Mouse (Mus musculus) liver, embryonic 14.5 days (tissue): ENCODE data around the gene Klb. TPM values are rescaled to one million over a fixed set of nuclear protein-coding genes. Genes with fewer than 3 reads are reported as not detected.
A peak's percentile ranks its signal among the peaks of the same experiment; 100 is the strongest.

Source experiments
- ATAC-seq: fragments of 200-750 bp; cut with Nextera tagmentation; 2 replicates; pipeline ENCODE4 v1.8.0; 2017; ENCODE audit warnings: moderate number of reproducible peaks, mild to moderate bottlenecking, moderate library complexity; ENCODE audit not compliant: insufficient read depth
- DNase-seq, 3 experiments: peaks; one replicate each; pipeline ENCODE4 v3.0.0-alpha.2; 2012 to 2013; ENCODE audit warnings: low read depth in 3 of 3, low spot score in 3 of 3
- H3K27ac ChIP-seq: fragments of 300-500 bp; sonication (generic); 2 replicates; pipeline ENCODE4 v1.5.1; 2014; ENCODE audit warnings: moderate library complexity, mild to moderate bottlenecking, control low read depth, inconsistent platforms
- H3K27me3 ChIP-seq: fragments of 300-500 bp; sonication (generic); 2 replicates; pipeline ENCODE4 v1.6.1; 2014; ENCODE audit warnings: mild to moderate bottlenecking, low read length, moderate library complexity; ENCODE audit not compliant: control insufficient read depth, insufficient read depth
- H3K36me3 ChIP-seq: fragments of 300-500 bp; sonication (generic); replicated peaks from 2 replicates; pipeline ENCODE4 v1.6.1; 2014; ENCODE audit warnings: low read depth; ENCODE audit not compliant: control insufficient read depth, insufficient read depth
- H3K4me1 ChIP-seq, 2 experiments: fragments of 200-500 bp in 1 of 2; fragments of 300-500 bp in 1 of 2; sonication (generic) in 1 of 2; replicated peaks; 2 replicates each; pipeline ENCODE4 v1.6.1; 2012 to 2014; ENCODE audit warnings: antibody characterized with exemption in 1 of 2, inconsistent platforms in 1 of 2, low read length in 1 of 2; ENCODE audit not compliant: control insufficient read depth in 2 of 2, insufficient read depth in 2 of 2
- H3K4me2 ChIP-seq: fragments of 300-500 bp; sonication (generic); 2 replicates; pipeline ENCODE4 v1.6.1; 2014; ENCODE audit warnings: low read depth, mild to moderate bottlenecking, control low read depth, moderate library complexity
- H3K4me3 ChIP-seq, 2 experiments: fragments of 200-500 bp in 1 of 2; fragments of 300-500 bp in 1 of 2; sonication (generic) in 1 of 2; 2 replicates each; pipeline ENCODE4 v1.5.1; 2012 to 2014; ENCODE audit warnings: low read depth in 2 of 2, low read length in 2 of 2, mild to moderate bottlenecking in 2 of 2, control low read depth in 1 of 2, inconsistent platforms in 1 of 2, moderate library complexity in 1 of 2; ENCODE audit not compliant: insufficient read depth in 1 of 2
- H3K9ac ChIP-seq: fragments of 300-500 bp; sonication (generic); replicated peaks from 2 replicates; pipeline ENCODE4 v1.6.1; 2014; ENCODE audit warnings: mild to moderate bottlenecking, control low read depth, moderate library complexity
- H3K9me3 ChIP-seq: fragments of 300-500 bp; sonication (generic); 2 replicates; pipeline ENCODE4 v1.6.1; 2016; ENCODE audit warnings: low read length, mixed read lengths; ENCODE audit not compliant: control insufficient read depth
- CTCF ChIP-seq: IDR thresholded peaks from 2 replicates; pipeline ENCODE4 v1.5.1; 2016; ENCODE audit warnings: antibody characterized with exemption, low read depth, control low read depth
- EP300 ChIP-seq: IDR thresholded peaks from 2 replicates; pipeline ENCODE4 v1.6.1; 2016; ENCODE audit warnings: antibody characterized with exemption, low read depth
- WGBS: fragments of 180-500 bp; shearing (Covaris S2); extraction: QIAGEN DNeasy Blood & Tissue Kit; methylation state at CpG from one replicate; pipeline ENCODE4 v1.1.7; 2014; ENCODE audit not compliant: insufficient replicate concordance; 5-methylcytosine and 5-hydroxymethylcytosine counted together
- polyA plus RNA-seq, 2 experiments: library from polyadenylated mRNA; depleted of rRNA in 1 of 2; stranded (reverse) in 1 of 2; unstranded in 1 of 2; fragments of >200 nt; fragmentation: Nextera tagmentation in 1 of 2; extraction: Ambion mirVana in 1 of 2; gene quantifications; 2 replicates each; pipeline versions ENCODE4 v1.2.1 to v1.2.3; 2012 to 2014

Gene Klb
- polyA plus RNA-seq, 2 experiments: 4.6 to 8.0 TPM

GRCm38 (mm10) chr5:65385704-65386103 is 37.6 kb downstream of the Klb start:
- Histone ChIP-seq H3K27ac (no peak overlapping the region), H3K4me1 (peaks cover 7 to 11% of the 10 kb centered on the region in 2 experiments; a peak in 3 of 4 replicates), H3K4me2 (no peak overlapping the region), H3K9me3 (no peaks in the 10 kb centered on the region), H3K36me3 (peaks cover 29% of the 10 kb centered on the region), H3K9ac (no peak overlapping the region), H3K4me3 (no peak overlapping the region), H3K27me3 (no peaks in the 10 kb centered on the region)
- TF ChIP-seq CTCF (no peak), EP300 (no peak)
- WGBS: 70% methylated on average over 2 of the region's 2 CpGs
- ATAC-seq (no peak), DNase-seq (no peak)

GRCm38 (mm10) chr5:65387008-65387867 is 39.1 kb downstream of the Klb start:
- H3K4me3 ChIP-seq: no peak overlapping the region
- no peak overlapping the region for H3K27ac ChIP-seq
- no peak for DNase-seq
- no peak for TF ChIP-seq EP300
- TF ChIP-seq CTCF: no peak
- H3K9ac ChIP-seq: no peak overlapping the region
- no peak for ATAC-seq
- WGBS: 65% methylated on average over 6 of the region's 6 CpGs
- H3K4me2 ChIP-seq: no peak overlapping the region
- peaks cover 29% of the 10 kb centered on the region for H3K36me3 ChIP-seq
- no peaks in the 10 kb centered on the region for H3K9me3 ChIP-seq
- H3K4me1 ChIP-seq: peaks cover 7 to 11% of the 10 kb centered on the region in 2 experiments; a peak in 3 of 4 replicates
- H3K27me3 ChIP-seq: no peaks in the 10 kb centered on the region

- Histone ChIP-seq H3K4me1 (peaks cover 7 to 11% of the 10 kb centered on the region in 2 experiments; a peak in 3 of 4 replicates), H3K27me3 (no peaks in the 10 kb centered on the region), H3K4me3 (peak within 1 kb of the TSS; percentile 73 to 98), H3K36me3 (peaks cover 35% of the 10 kb centered on the region), H3K27ac (peak within 1 kb of the TSS; percentile 65), H3K9ac (peak within 1 kb of the TSS; percentile 96), H3K9me3 (no peaks in the 10 kb centered on the region), H3K4me2 (peak within 1 kb of the TSS; percentile 84)
- ATAC-seq (peak; percentile 94), DNase-seq (peak; percentile 95 to 96 (median 96))
- under 1% methylated on average over 83 of the region's 83 CpGs for WGBS
- TF ChIP-seq CTCF (0 out of 2 replicates have a peak, but pooled peaks have one; percentile 0), EP300 (0 out of 2 replicates have a peak, but pooled peaks have one; percentile 16)
These were observed 42.8 kb downstream of the Klb start, which contains the start of the genes Rpl9 and Lias for GRCm38 (mm10) chr5:65390648-65391644. Gene Rpl9 (minus strand): TSS chr5:65391444. Gene Lias (plus strand): TSS chr5:65391497.

GRCm38 (mm10) chr5:65391753-65392152 is 43.6 kb downstream of the Klb start:
- peaks cover 35% of the 10 kb centered on the region for H3K36me3 ChIP-seq
- peak; percentile 51; the same call in 1 of the 2 replicates for ATAC-seq

More at GRCm38 (mm10) chr5:65391753-65392152, 43.6 kb downstream of the Klb start:
- H3K4me1 ChIP-seq: peaks cover 7 to 11% of the 10 kb centered on the region in 2 experiments; a peak in 3 of 4 replicates
- H3K4me3 ChIP-seq: peak overlapping the region; percentile 73 to 77
- peak overlapping the region; percentile 73 for H3K9ac ChIP-seq
- no peaks in the 10 kb centered on the region for H3K27me3 ChIP-seq
- peak overlapping the region; percentile 83 for H3K4me2 ChIP-seq
- no peaks in the 10 kb centered on the region for H3K9me3 ChIP-seq
- peak in 1 of 3 experiments; percentile 41 for DNase-seq
- 3% methylated on average over 12 of the region's 12 CpGs for WGBS
- H3K27ac ChIP-seq: peak overlapping the region; percentile 43
- no peak for TF ChIP-seq CTCF
- TF ChIP-seq EP300: no peak
